Comparison of ENCODE assay signal across 23 mouse cellular contexts in the genomic region with DNA sequence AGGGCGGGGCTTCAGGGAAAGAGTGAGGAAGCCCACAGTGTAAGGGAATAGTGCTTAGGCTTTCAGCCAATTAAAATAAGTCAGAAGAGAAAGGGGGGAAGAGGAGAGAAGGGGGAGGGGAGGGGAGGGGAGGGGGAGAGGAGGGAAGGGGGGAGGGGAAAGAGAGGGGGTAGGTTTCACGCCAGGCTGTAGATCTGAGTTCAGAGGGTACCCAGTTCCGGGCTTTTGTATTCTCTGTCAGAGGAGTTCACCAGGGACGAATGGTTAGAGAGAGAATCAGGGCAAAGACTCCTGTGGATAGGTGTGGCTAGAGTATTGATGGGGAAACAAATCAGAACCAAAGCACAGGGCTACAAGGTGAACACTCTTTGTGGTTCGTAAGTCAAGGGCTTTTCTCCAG. TPM values are rescaled to one million over a fixed set of nuclear protein-coding genes. Genes with fewer than 3 reads are reported as not detected.
A peak's percentile ranks its signal among the peaks of the same experiment; 100 is the strongest.
DNase-seq lines count a peak whose midpoint lies in the region; ATAC-seq and TF ChIP-seq lines count a peak whose summit lies in the region.
"Had no signal": no experiment of that assay in that cellular context is flagged by ENCODE, and none has a peak within 500 bp of the region (broad histone marks: within the 10 kb centered on the region; RNA-seq: fewer than 3 reads in every experiment).

No protein-coding gene starts in this region.

- H3K36me3 ChIP-seq in midbrain, embryonic 10.5 days, result no peaks in the 10 kb centered on the region
- no peaks in the 10 kb centered on the region for H3K36me3 ChIP-seq in midbrain, embryonic 11.5 days (ENCODE audit: control insufficient read depth, insufficient read depth, low read length)
- H3K36me3 ChIP-seq in ES-Bruce4 (ENCODE audit: control insufficient read depth, insufficient read depth, low read length, poor library complexity, severe bottlenecking) (no peaks in the 10 kb centered on the region), ES-E14 (ENCODE audit: control insufficient read depth, insufficient read depth, low read length, poor library complexity, severe bottlenecking) (no peaks in the 10 kb centered on the region)
- H3K36me3 ChIP-seq in limb, embryonic 10.5 days, result no peaks in the 10 kb centered on the region
- H3K36me3 ChIP-seq in kidney, embryonic 15.5 days, result no peaks in the 10 kb centered on the region
- H3K36me3 ChIP-seq: embryonic facial prominence, embryonic 12.5 days; embryonic facial prominence, embryonic 15.5 days; heart, embryonic 10.5 days; heart, embryonic 13.5 days; hindbrain, embryonic 12.5 days; hindbrain, embryonic 15.5 days had no signal

- H3K4me1 ChIP-seq in midbrain, embryonic 10.5 days, result peaks cover 41% of the 10 kb centered on the region
- H3K4me1 ChIP-seq in midbrain, embryonic 11.5 days (ENCODE audit: control insufficient read depth, insufficient read depth, low read length), result peaks cover 7% of the 10 kb centered on the region
- H3K4me1 ChIP-seq in ES-Bruce4 (ENCODE audit: control insufficient read depth, insufficient read depth, low read length) (no peaks in the 10 kb centered on the region), ES-E14 (ENCODE audit: control insufficient read depth in 2 of 2, insufficient read depth in 2 of 2, low read length in 2 of 2, poor library complexity in 1 of 2) (peaks cover 2 to 13% of the 10 kb centered on the region in 2 experiments; a peak in 2 of 4 replicates)
- H3K4me1 ChIP-seq in limb, embryonic 10.5 days, result peaks cover 19% of the 10 kb centered on the region
- H3K4me1 ChIP-seq in kidney, embryonic 15.5 days, result peaks cover 18% of the 10 kb centered on the region
- H3K4me1 ChIP-seq: embryonic facial prominence, embryonic 15.5 days; heart, embryonic 10.5 days had no signal

- H3K4me2 ChIP-seq in midbrain, embryonic 11.5 days, result no peak overlapping the region
- no peak overlapping the region for H3K4me2 ChIP-seq in kidney, embryonic 15.5 days
- H3K4me2 ChIP-seq: embryonic facial prominence, embryonic 12.5 days; embryonic facial prominence, embryonic 15.5 days; heart, embryonic 13.5 days; hindbrain, embryonic 12.5 days; hindbrain, embryonic 15.5 days had no signal

- TF ChIP-seq POLR2A in ES-Bruce4 (IDR thresholded peaks at IDR 0.05; ENCODE audit: insufficient read depth, low read length), result no peak

- no peak overlapping the region for H3K9ac ChIP-seq in midbrain, embryonic 11.5 days (ENCODE audit: low read length)
- H3K9ac ChIP-seq in ES-Bruce4 (ENCODE audit: low read depth, poor library complexity, severe bottlenecking), result peak overlapping the region; percentile 40; the same call in 1 of the 2 replicates
- H3K9ac ChIP-seq in ES-E14 (ENCODE audit: insufficient read depth, low read depth, low read length, poor library complexity, severe bottlenecking), result no peak overlapping the region; the same call in 1 of the 2 replicates
- no peak overlapping the region for H3K9ac ChIP-seq in kidney, embryonic 15.5 days
- H3K9ac ChIP-seq: embryonic facial prominence, embryonic 12.5 days; embryonic facial prominence, embryonic 15.5 days; heart, embryonic 13.5 days; hindbrain, embryonic 12.5 days; hindbrain, embryonic 15.5 days had no signal

- 62% methylated on average over 5 of the region's 5 CpGs for WGBS in midbrain, embryonic 10.5 days
- 71% methylated on average over 5 of the region's 5 CpGs for WGBS in midbrain, embryonic 11.5 days
- WGBS in limb, embryonic 10.5 days, result 81% methylated on average over 5 of the region's 5 CpGs
- WGBS in kidney, embryonic 15.5 days, result 68% methylated on average over 5 of the region's 5 CpGs

- in situ Hi-C loops in ES-E14 (cut with MboI; ENCODE audit: low sequenced_read_pairs in 2 of 2, unreplicated experiment in 2 of 2), result no loop called here

- no peaks in the 10 kb centered on the region for H3K9me3 ChIP-seq in midbrain, embryonic 10.5 days (replicated peaks)
- no peaks in the 10 kb centered on the region for H3K9me3 ChIP-seq in midbrain, embryonic 11.5 days (ENCODE audit: control insufficient read depth, low read length)
- H3K9me3 ChIP-seq in ES-Bruce4 (replicated peaks; ENCODE audit: control insufficient read depth, insufficient read depth, low read length, poor library complexity, severe bottlenecking) (no peaks in the 10 kb centered on the region), ES-E14 (ENCODE audit: control insufficient read depth, insufficient read depth, low read depth, low read length) (no peaks in the 10 kb centered on the region)
- H3K9me3 ChIP-seq in limb, embryonic 10.5 days (replicated peaks), result no peaks in the 10 kb centered on the region
- no peaks in the 10 kb centered on the region for H3K9me3 ChIP-seq in kidney, embryonic 15.5 days (replicated peaks)
- H3K9me3 ChIP-seq: embryonic facial prominence, embryonic 12.5 days; embryonic facial prominence, embryonic 15.5 days; heart, embryonic 10.5 days; heart, embryonic 13.5 days; hindbrain, embryonic 12.5 days; hindbrain, embryonic 15.5 days had no signal

- H3K27me3 ChIP-seq in midbrain, embryonic 10.5 days (ENCODE audit: low read depth, poor library complexity, severe bottlenecking), result no peaks in the 10 kb centered on the region
- no peaks in the 10 kb centered on the region for H3K27me3 ChIP-seq in midbrain, embryonic 11.5 days (ENCODE audit: control insufficient read depth, insufficient read depth, low read length)
- no peaks in the 10 kb centered on the region for H3K27me3 ChIP-seq in ES-Bruce4 (ENCODE audit: control insufficient read depth, insufficient read depth, low read length, poor library complexity, severe bottlenecking)
- no peaks in the 10 kb centered on the region for H3K27me3 ChIP-seq in limb, embryonic 10.5 days (ENCODE audit: low read depth, poor library complexity, severe bottlenecking)
- H3K27me3 ChIP-seq in kidney, embryonic 15.5 days, result no peaks in the 10 kb centered on the region
- H3K27me3 ChIP-seq: embryonic facial prominence, embryonic 12.5 days; embryonic facial prominence, embryonic 15.5 days; heart, embryonic 13.5 days; hindbrain, embryonic 12.5 days; hindbrain, embryonic 15.5 days had no signal

- no peak for TF ChIP-seq CTCF in ES-Bruce4 (IDR thresholded peaks at IDR 0.05; ENCODE audit: low read depth, low read length)

- no peak for TF ChIP-seq EP300 in ES-Bruce4 (IDR thresholded peaks at IDR 0.05; ENCODE audit: insufficient read depth, low read depth, low read length)

- H3K4me3 ChIP-seq in midbrain, embryonic 10.5 days, result no peak overlapping the region
- no peak overlapping the region for H3K4me3 ChIP-seq in midbrain, embryonic 11.5 days (ENCODE audit: low read depth, low read length)
- H3K4me3 ChIP-seq in ES-Bruce4 (ENCODE audit: low read depth, low read length), result no peak overlapping the region
- H3K4me3 ChIP-seq in ES-E14 (ENCODE audit: insufficient read depth in 1 of 2, low read depth in 1 of 2, low read length in 2 of 2, poor library complexity in 1 of 2, severe bottlenecking in 1 of 2), result peak overlapping the region; percentile 25 to 30; a peak in 2 of 4 replicates
- H3K4me3 ChIP-seq in limb, embryonic 10.5 days, result no peak overlapping the region
- H3K4me3 ChIP-seq in kidney, embryonic 15.5 days (replicated peaks), result no peak overlapping the region
- H3K4me3 ChIP-seq: embryonic facial prominence, embryonic 12.5 days; embryonic facial prominence, embryonic 15.5 days; heart, adult 2 months; heart, embryonic 10.5 days; heart, embryonic 13.5 days; hindbrain, embryonic 12.5 days; hindbrain, embryonic 15.5 days had no signal

- ATAC-seq in midbrain, embryonic 11.5 days (ENCODE audit: low FRiP score), result no peak
- ATAC-seq in kidney, embryonic 15.5 days (replicated peaks; ENCODE audit: low FRiP score), result no peak
- ATAC-seq: CD4-positive, CD25-positive, alpha-beta regulatory T cell, adult 4 months; forebrain, embryonic 14.5 days had no signal

- H3K27ac ChIP-seq in midbrain, embryonic 10.5 days (replicated peaks), result 0 out of 2 replicates have a peak overlapping the region, but pooled peaks have one; percentile 17
- H3K27ac ChIP-seq in midbrain, embryonic 11.5 days (ENCODE audit: low read depth, low read length), result no peak overlapping the region
- H3K27ac ChIP-seq in ES-Bruce4 (ENCODE audit: insufficient read depth, low read length) (peak overlapping the region; percentile 95), ES-E14 (ENCODE audit: insufficient read depth, low read depth, low read length, poor library complexity, severe bottlenecking) (peak overlapping the region; percentile 88; the same call in 1 of the 2 replicates)
- peak overlapping the region; percentile 42; the same call in 1 of the 2 replicates for H3K27ac ChIP-seq in limb, embryonic 10.5 days
- H3K27ac ChIP-seq in kidney, embryonic 15.5 days, result no peak overlapping the region
- H3K27ac ChIP-seq: embryonic facial prominence, embryonic 12.5 days; embryonic facial prominence, embryonic 15.5 days; heart, adult 2 months; heart, embryonic 10.5 days; heart, embryonic 13.5 days; hindbrain, embryonic 12.5 days; hindbrain, embryonic 15.5 days had no signal

- no peak for DNase-seq in midbrain, embryonic 10.5 days (ENCODE audit: low spot score)
- DNase-seq in midbrain, embryonic 11.5 days (ENCODE audit: low spot score, missing footprints), result no peak
- DNase-seq in ES-E14 (ENCODE audit: low read depth, low spot score), result no peak
- no peak for DNase-seq in limb, embryonic 10.5 days (ENCODE audit: low spot score)
- no peak for DNase-seq in spleen, postnatal 4 days (ENCODE audit: low spot score in 2 of 2)
- DNase-seq in thymus, postnatal 25 days, result no peak
- DNase-seq: adrenal gland, adult 2 months; adrenal gland, postnatal 14 days; cerebellum, adult 11 months; gastrocnemius, postnatal 25 days; heart, adult 2 months had no signal

TF ChIP-seq in ES-E14, 5 proteins besides CTCF, POLR2A, EP300 and RAD21 (continues in another document):
- TF ChIP-seq HCFC1 (IDR thresholded peaks at IDR 0.05; ENCODE audit: borderline replicate concordance, insufficient read depth, low read length) (no peak), ZC3H11A (IDR thresholded peaks at IDR 0.05; ENCODE audit: borderline replicate concordance, low read depth, low read length) (no peak)

RNA-seq across cellular contexts. Expression of gene Fra10ac1, which starts 12.6 kb away (rescaled TPM):
- polyA plus RNA-seq in midbrain, embryonic 10.5 days (2016; fragmentation: Nextera tagmentation; extraction: Ambion mirVana), result 45.1 and 46.6 TPM in 2 replicates
- polyA plus RNA-seq in midbrain, embryonic 11.5 days (2014; fragmentation: Nextera tagmentation; extraction: Ambion mirVana), result 45.7 and 47.5 TPM in 2 replicates
- polyA plus RNA-seq in ES-Bruce4 (2011; ENCODE audit: insufficient read depth, insufficient read length, low read depth, missing spikeins), result 46.0 and 48.1 TPM in 2 replicates
- total RNA-seq in ES-E14 (2012; rRNA removed), result 12.2 and 14.8 TPM in 2 replicates
- 40.3 and 47.6 TPM in 2 replicates for polyA plus RNA-seq in limb, embryonic 10.5 days (2016; fragmentation: Nextera tagmentation; extraction: Ambion mirVana)
- 38.6 and 39.6 TPM in 2 replicates for polyA plus RNA-seq in kidney, embryonic 15.5 days (2015; fragmentation: Nextera tagmentation; extraction: Ambion mirVana)

RNA-seq across cellular contexts. Expression of gene Lgi1, which starts 27.8 kb away (rescaled TPM):
- 2.4 and 2.8 TPM in 2 replicates for polyA plus RNA-seq in midbrain, embryonic 10.5 days (2016; fragmentation: Nextera tagmentation; extraction: Ambion mirVana)
- polyA plus RNA-seq in midbrain, embryonic 11.5 days (2014; fragmentation: Nextera tagmentation; extraction: Ambion mirVana), result 2.0 and 2.5 TPM in 2 replicates
- 28.1 and 32.6 TPM in 2 replicates for polyA plus RNA-seq in ES-Bruce4 (2011; ENCODE audit: insufficient read depth, insufficient read length, low read depth, missing spikeins)
- 0.18 and 0.53 TPM in 2 replicates for total RNA-seq in ES-E14 (2012; rRNA removed)
- polyA plus RNA-seq in limb, embryonic 10.5 days (2016; fragmentation: Nextera tagmentation; extraction: Ambion mirVana), result 0.28 and 0.50 TPM in 2 replicates
- polyA plus RNA-seq in kidney, embryonic 15.5 days (2015; fragmentation: Nextera tagmentation; extraction: Ambion mirVana), result 2.2 and 2.8 TPM in 2 replicates
- total RNA-seq: hematopoietic stem cell, adult 5-6 weeks had no signal
- polyA plus RNA-seq: C2C12; heart, embryonic 13.5 days had no signal

Comparison
In these comparisons a context has a peak if more than half of its experiments do, and no peak if none do; other contexts are left out.
1. H3K27ac ChIP-seq: peak in midbrain, embryonic 10.5 days (single experiment), ES-Bruce4 (single experiment), ES-E14 (single experiment) and limb, embryonic 10.5 days (single experiment); none in midbrain, embryonic 11.5 days (single experiment) and kidney, embryonic 15.5 days (single experiment).
2. H3K4me3 ChIP-seq: peak in ES-E14 (2 of 2); none in midbrain, embryonic 10.5 days (single experiment), midbrain, embryonic 11.5 days (single experiment), ES-Bruce4 (single experiment), limb, embryonic 10.5 days (single experiment) and kidney, embryonic 15.5 days (single experiment).